Mouse (Mus musculus) gastrocnemius, postnatal 36 days (tissue): ENCODE results near the gene Zfp1. TPM values are rescaled to one million over a fixed set of nuclear protein-coding genes. Genes with fewer than 3 reads are reported as not detected.

Experiments
- DNase-seq, 2 experiments: peaks; one replicate each; pipeline ENCODE4 v3.0.0; 2022
- intact Hi-C: fragments of 180-260 bp; cut with DNase I; formaldehyde crosslinking; loops from one replicate; pipeline ENCODE4 v1.15.1; 2025
- long read RNA-seq, 2 experiments: library from polyadenylated mRNA; stranded (forward); transcript quantifications; one replicate each; pipeline ENCODE4 v2.0.0; 2021
- total RNA-seq, 2 experiments: library from RNA; stranded (reverse); gene quantifications; 2 replicates each; pipeline ENCODE4 v1.2.3; 2021

Zfp1 gene
- total RNA-seq: 1 to 10 TPM; 6.8 to 9.2 TPM
- long read RNA-seq, experiment 1, partial matches to known transcripts: 1 of 5 reads
- long read RNA-seq, experiment 1, other reads (novel, unspliced or antisense): 1 of 5 reads
- long read RNA-seq, experiment 2, partial matches to known transcripts: 0 of 11 reads
- long read RNA-seq, experiment 2, other reads (novel, unspliced or antisense): 7 of 11 reads

DNA sequence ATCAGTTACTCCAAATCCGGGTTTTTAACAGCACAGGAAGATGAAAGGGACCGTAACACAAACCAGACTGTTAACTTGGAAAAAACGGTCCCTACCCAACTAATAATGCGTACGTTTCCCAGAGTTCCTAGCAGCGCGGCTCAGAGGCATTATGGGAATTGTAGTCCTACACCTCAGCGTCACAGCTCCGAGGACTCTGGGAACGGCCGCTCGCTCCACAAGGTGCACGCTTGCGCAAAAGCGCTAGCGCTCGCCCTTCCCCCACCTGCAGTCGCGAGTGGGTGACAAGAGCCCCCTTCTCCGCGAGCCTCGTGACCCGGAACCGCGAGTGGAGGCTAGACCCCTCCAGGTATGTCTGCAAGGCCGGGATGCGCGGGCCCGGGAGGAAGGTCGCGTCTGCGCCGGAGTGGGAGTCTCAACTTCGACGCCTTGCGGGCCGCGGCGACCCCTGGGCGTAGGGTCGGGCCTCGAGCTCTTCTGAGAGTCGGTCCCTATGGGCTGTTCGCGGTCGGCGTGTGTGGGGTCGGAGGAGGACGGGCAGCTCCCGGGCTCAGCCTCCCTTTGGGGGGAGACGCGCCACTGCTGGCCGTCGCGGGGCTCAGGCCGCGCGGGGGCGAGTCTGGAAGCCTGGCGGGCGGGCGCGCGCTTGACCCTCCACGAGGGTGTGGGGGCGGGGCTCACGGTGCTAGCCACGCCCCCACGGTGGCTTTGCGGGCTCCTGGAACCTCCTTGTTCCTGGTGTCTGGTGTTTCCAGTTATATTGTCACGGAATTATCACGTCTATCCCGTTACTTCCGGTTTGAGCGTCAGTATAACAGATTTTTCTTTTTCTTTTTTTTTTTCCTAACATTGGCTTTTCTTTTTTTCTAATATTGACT is at the start of gene Zfp1:
TSS of gene Zfp1 (plus strand) at position 138 of the 878 bp plus-strand sequence.
- peak; percentile 85 to 86 for DNase-seq
- intact Hi-C loops: no loop called here

DNA sequence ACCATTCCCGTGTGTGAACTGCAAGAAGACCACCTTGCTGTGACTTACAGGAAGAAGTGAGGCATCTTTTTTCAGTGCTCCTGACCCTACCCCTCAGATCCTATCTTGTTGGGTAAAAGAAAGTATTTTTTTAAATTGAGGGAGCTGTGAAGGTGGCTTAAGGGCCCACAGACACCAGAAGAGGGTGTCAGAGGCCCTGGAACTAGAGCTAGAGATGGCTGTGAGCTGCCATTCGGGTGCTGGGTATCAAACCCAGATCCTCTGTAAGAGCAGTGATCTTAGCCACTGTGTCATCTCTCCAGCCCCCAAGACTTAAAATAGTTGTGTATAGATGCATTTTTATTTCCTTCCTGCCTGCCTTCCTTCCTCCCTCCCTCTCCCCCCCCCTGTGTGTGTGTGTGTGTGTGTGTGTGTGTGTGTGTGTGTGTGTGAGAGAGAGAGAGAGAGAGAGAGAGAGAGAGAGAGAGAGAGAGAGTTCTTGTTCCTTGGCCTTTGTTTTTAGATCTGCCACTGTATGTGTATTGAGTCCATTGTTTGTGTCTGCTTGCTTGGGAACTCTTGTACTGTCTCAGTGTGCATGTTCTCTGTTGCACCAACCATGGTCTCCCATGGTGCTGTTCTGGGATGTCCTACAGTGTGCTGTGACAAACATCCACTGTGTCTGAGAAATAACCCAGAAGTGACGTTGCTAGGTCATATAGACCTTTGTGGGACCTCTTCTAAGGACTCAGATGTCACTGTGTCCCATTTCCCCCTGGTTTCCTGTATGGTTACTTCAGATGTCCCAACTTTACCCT is 49.0 kb upstream of the Zfp1 start:
- intact Hi-C loops: no loop called here
- no peak for DNase-seq

DNA sequence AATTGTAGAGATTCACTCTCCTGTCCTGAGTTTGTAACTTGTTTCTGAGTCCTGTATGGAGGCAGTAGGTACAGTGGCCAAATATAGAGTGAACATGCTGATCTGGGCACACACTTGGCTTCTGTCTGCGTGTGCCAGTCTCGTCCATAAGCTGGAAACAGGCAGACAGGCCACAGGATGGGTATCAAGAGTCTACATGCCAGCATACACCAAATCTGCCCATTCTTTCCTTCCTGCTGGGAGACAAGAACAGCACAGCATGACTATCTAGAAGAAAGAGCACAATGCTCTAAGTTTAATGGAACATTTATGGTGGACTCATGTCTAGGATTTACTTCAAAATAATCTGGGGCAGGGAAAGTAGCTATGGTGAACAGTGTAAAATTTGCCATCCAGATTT is 48.2 kb upstream of the Zfp1 start:
- intact Hi-C loops: no loop called here
- no peak for DNase-seq

DNA sequence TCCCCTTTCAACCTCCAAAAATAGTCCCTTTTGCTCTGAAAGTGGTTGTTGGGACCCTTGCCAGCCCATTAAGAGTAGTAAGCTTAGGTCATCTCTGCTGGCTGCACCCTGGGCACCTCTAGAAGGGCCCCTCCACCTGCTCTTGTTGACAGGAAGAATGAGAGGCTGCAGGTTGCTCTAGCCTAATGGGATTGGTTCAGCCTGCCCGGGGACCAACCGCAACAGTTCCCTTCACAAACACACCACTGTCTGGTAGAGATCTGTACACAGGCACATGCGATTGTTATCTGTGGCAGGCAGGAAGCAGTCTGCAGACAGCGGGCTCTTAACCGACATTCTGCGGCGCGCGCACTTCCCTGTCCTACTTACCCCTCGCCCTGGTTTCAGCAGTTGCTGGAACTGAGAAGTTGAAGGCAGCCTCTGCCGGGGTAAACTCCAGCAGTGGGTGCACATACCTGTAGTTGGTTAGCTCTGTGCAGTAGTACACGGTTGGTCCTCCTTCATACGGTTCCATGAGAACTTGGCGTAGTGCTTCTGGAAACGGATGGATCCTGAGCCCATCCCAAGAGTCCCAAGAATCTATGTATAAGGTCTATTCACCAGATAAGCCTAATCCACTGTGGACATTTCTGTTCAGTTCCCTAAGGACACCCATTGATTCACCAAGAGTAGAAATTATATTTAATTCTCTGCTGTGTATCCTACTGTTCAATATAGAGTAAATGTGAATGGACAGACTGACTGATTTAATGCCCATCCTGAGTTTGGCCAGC is 47.3 kb upstream of the Zfp1 start:
- intact Hi-C loops: no loop called here
- DNase-seq: no peak

GRCm38 (mm10) chr8:111596485-111596821 is 46.7 kb upstream of the Zfp1 start:
- no peak for DNase-seq
- intact Hi-C loops: no loop called here

- no peak for DNase-seq
- intact Hi-C loops: no loop called here
These were observed 45.9 kb upstream of the Zfp1 start for GRCm38 (mm10) chr8:111597310-111597709.

DNA sequence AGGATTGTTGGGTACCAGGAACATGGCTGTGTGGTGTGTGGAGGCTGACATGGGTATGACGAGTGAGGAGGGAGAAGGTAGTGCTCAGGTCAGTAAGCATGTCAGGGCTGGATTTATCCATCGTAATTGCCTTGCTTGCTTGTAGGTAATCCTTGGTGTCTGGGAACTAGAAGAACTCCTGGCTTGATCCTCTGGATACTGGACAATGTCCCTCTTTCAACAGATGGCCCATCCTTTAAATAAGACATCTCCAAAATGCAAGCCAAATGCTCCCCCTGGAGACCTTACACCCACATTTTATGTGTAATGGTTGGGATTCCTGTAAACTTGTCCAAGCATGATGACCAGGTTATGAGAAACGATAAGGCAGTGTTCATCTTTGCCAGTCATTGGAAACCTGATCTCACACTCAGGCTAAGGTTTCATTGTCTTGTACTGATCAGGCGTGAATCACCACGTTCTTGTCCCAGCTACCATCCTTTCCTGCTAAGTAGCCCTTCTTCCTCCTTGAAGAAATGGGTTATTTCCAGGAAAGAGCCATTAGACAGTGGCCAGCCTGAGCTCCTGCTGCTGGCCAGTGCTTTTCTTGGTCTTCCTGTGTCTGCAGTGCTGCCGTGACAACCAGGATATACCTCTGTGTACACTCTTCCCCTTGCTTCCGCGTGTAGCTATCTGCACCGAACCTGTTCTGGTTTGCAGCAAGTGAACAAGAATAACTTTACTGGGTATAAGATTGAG is 43.3 kb upstream of the Zfp1 start:
- intact Hi-C loops: no loop called here
- DNase-seq: no peak

DNA sequence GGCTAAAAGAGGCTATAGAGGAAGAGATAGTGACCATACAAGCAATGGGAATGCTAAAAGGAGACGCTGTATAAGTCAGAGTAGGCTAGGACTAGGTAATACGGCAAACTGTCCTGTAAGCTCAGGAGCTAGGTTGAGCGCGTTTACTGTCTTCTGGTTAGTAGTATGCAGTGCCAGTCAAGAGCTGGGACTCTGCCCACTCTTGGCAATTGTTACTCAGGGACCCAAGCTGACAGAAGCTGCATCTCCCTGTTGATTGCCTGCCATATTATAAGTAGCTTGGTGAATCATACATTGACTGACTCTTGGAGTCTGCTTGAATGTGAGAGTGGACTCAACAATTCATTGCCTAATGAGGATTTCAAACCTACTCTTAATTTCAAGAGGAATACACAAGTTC is 41.2 kb upstream of the Zfp1 start:
- intact Hi-C loops: no loop called here
- no peak for DNase-seq

GRCm38 (mm10) chr8:111604986-111605385 is 38.2 kb upstream of the Zfp1 start:
- intact Hi-C loops: no loop called here
- no peak for DNase-seq

- no peak for DNase-seq
- intact Hi-C loops: no loop called here
These were observed 36.2 kb upstream of the Zfp1 start for GRCm38 (mm10) chr8:111606961-111607360.

DNA sequence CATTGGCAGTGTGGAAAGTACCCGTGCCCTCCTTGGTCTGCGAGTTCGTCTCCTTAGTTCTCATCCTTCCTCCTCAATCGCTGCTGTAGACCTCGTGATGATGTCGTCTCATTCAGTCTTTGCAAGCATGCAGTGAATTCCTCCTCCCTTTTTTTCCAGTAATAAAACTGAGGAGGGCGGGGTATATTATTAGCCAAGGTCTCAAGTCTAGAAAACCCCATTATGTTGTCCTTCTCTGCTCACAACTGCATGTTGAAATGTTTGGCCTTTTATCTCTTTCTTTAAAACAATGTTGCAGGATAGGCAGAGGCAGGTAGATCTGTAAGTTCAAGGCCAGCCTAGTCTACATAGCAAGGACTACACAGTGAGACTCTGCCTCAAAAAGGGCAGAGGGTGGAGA is 35.8 kb upstream of the Zfp1 start:
- DNase-seq: no peak
- intact Hi-C loops: no loop called here

GRCm38 (mm10) chr8:111613181-111613580 is 30.0 kb upstream of the Zfp1 start:
- intact Hi-C loops: no loop called here
- no peak for DNase-seq

GRCm38 (mm10) chr8:111614786-111615701 is 28.2 kb upstream of the Zfp1 start:
- DNase-seq: no peak
- intact Hi-C loops: no loop called here

GRCm38 (mm10) chr8:111617812-111618211 is 25.4 kb upstream of the Zfp1 start:
- no peak for DNase-seq
- intact Hi-C loops: no loop called here

- intact Hi-C loops: no loop called here
- DNase-seq: no peak
These were observed 24.9 kb upstream of the Zfp1 start for GRCm38 (mm10) chr8:111618273-111618672.

DNA sequence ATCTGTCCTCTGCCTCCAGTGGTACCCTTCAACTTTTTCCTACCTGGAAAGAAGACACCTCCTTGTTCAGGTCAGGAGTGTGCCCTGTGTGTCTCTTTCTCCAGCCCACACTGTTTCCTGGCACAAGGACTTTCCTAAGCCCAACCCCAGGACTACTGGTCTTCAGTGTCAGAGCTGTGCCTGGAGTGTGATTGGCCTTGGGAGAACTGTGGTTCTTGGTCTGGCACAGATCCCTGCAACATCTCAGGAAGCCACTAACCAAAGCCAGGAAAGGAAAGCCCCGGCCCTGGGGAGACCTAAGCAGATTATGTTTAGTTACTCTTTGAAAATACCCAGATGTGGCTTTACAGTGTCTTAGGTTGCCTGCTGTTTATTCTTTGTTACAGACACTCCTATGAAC is 23.3 kb upstream of the Zfp1 start:
- intact Hi-C loops: no loop called here
- no peak for DNase-seq

GRCm38 (mm10) chr8:111622104-111622503 is 21.1 kb upstream of the Zfp1 start:
- no peak for DNase-seq
- intact Hi-C loops: no loop called here

DNA sequence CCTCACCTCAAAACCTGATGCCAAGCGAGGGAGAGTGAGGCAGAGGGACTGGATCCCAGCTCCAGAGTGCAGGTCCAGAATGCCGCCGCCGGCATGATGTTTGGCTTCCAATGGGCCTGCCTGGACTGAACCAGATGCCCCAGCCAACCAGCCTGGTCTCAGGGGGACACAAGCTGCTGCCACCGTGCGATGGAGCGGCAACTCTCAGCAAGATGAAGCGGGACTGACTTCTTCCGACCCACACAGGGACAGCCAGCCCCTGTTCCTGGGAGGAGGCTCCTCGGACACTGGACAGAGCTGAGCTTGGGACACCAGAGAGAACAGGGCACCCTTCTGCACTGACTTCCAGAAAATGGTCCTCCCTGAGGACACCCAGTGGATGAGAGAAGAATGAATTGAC is 20.6 kb upstream of the Zfp1 start:
- intact Hi-C loops: no loop called here
- DNase-seq: no peak
